Mouse (Mus musculus) spleen, postnatal 14 days (tissue): ENCODE measurements around the gene Asl.
"Not testable (repeated sequence)": the region's sequence is repeated elsewhere in the genome, so short reads cannot be mapped to it uniquely, and the experiment has no call there.

Source experiments
- DNase-seq, 2 experiments: peaks; one replicate each; pipeline ENCODE4 v3.0.0; 2021 to 2022; ENCODE audit warnings: low spot score in 2 of 2

Gene Asl

GRCm38 (mm10) chr5:130046100-130046499 lies 17.1 kb upstream of the Asl start:
- DNase-seq = no peak

- DNase-seq = no peak
Observed at GRCm38 (mm10) chr5:130044201-130044695, 15.2 kb upstream of the Asl start.

GRCm38 (mm10) chr5:130043741-130044140 lies 14.7 kb upstream of the Asl start:
- no peak for DNase-seq

- no peak for DNase-seq
Observed at GRCm38 (mm10) chr5:130041262-130041661, 12.2 kb upstream of the Asl start.

- DNase-seq = no peak
Observed at GRCm38 (mm10) chr5:130040797-130041196, 11.8 kb upstream of the Asl start.

- DNase-seq = peak in 1 of 2 experiments; percentile 35
Observed at GRCm38 (mm10) chr5:130037752-130038455, 8.9 kb upstream of the Asl start.

- DNase-seq = not testable (repeated sequence)
Observed at GRCm38 (mm10) chr5:130036300-130036699, 7.3 kb upstream of the Asl start.

- DNase-seq = no peak
Observed at GRCm38 (mm10) chr5:130033869-130034268, 4.8 kb upstream of the Asl start.

GRCm38 (mm10) chr5:130031410-130032390 lies 2.7 kb upstream of the Asl start:
- DNase-seq = no peak

- DNase-seq = no peak
Observed at GRCm38 (mm10) chr5:130027696-130028095, 1.4 kb downstream of the Asl start.

GRCm38 (mm10) chr5:130027134-130027533 lies 1.9 kb downstream of the Asl start:
- no peak for DNase-seq

GRCm38 (mm10) chr5:130023767-130024539 lies 5.1 kb downstream of the Asl start:
- peak; percentile 54 to 66 for DNase-seq

- no peak for DNase-seq
Observed at GRCm38 (mm10) chr5:130023067-130023766, 5.8 kb downstream of the Asl start.

GRCm38 (mm10) chr5:130022366-130022765 lies 6.7 kb downstream of the Asl start:
- DNase-seq = no peak

- no peak for DNase-seq
Observed at GRCm38 (mm10) chr5:130021361-130021966, 7.6 kb downstream of the Asl start.

- DNase-seq = no peak
Observed at GRCm38 (mm10) chr5:130019461-130019860, 9.6 kb downstream of the Asl start.

- no peak for DNase-seq
Observed at GRCm38 (mm10) chr5:130015104-130015503, 13.9 kb downstream of the Asl start.

- DNase-seq = no peak
Observed at GRCm38 (mm10) chr5:130010961-130011360, 18.1 kb downstream of the Asl start.

GRCm38 (mm10) chr5:130009784-130010183 lies 19.3 kb downstream of the Asl start:
- DNase-seq = no peak

GRCm38 (mm10) chr5:130008034-130008590 lies 20.9 kb downstream of the Asl start:
- no peak for DNase-seq
